Comparison of ENCODE assay signal across 33 mouse cellular contexts in genomic region chr9:78059525-78060120, GRCm38 (mm10). TPM values are rescaled to one million over a fixed set of nuclear protein-coding genes. Genes with fewer than 3 reads are reported as not detected.
DNase-seq lines count a peak whose midpoint lies in the region; ATAC-seq and TF ChIP-seq lines count a peak whose summit lies in the region.
"Had no signal": no experiment of that assay in that cellular context is flagged by ENCODE, and none has a peak within 500 bp of the region (broad histone marks: within the 10 kb centered on the region; RNA-seq: fewer than 3 reads in every experiment).

No protein-coding gene starts in this region.

- 0 out of 2 replicates have a peak overlapping the region, but pooled peaks have one; percentile 11 for H3K9ac ChIP-seq in lung, embryonic 16.5 days (ENCODE audit: low read length)
- H3K9ac ChIP-seq in liver, embryonic 14.5 days (replicated peaks), result no peak overlapping the region
- H3K9ac ChIP-seq in forebrain, embryonic 15.5 days (replicated peaks), result no peak overlapping the region
- H3K9ac ChIP-seq: embryonic facial prominence, embryonic 13.5 days; forebrain, embryonic 13.5 days; hindbrain, embryonic 15.5 days; intestine, embryonic 15.5 days; lung, embryonic 15.5 days had no signal

- TF ChIP-seq CTCF in liver, embryonic 14.5 days (IDR thresholded peaks at IDR 0.05; ENCODE audit: low read depth), result no peak

- TF ChIP-seq EP300 in liver, embryonic 14.5 days (IDR thresholded peaks at IDR 0.05; ENCODE audit: low read depth), result no peak

- H3K4me3 ChIP-seq in lung, embryonic 16.5 days (ENCODE audit: low read length), result no peak overlapping the region
- no peak overlapping the region for H3K4me3 ChIP-seq in liver, embryonic 14.5 days (ENCODE audit: insufficient read depth in 1 of 2, low read depth in 2 of 2, low read length in 2 of 2)
- no peak overlapping the region for H3K4me3 ChIP-seq in forebrain, embryonic 15.5 days
- H3K4me3 ChIP-seq: embryonic facial prominence, embryonic 13.5 days; forebrain, embryonic 13.5 days; gastrocnemius, adult 2 months; hindbrain, embryonic 15.5 days; intestine, embryonic 15.5 days; lung, embryonic 15.5 days; midbrain, embryonic 10.5 days had no signal

- no peak overlapping the region for H3K4me2 ChIP-seq in lung, embryonic 16.5 days (ENCODE audit: low read depth, low read length)
- no peak overlapping the region for H3K4me2 ChIP-seq in liver, embryonic 14.5 days (ENCODE audit: low read depth)
- no peak overlapping the region for H3K4me2 ChIP-seq in forebrain, embryonic 15.5 days (replicated peaks)
- H3K4me2 ChIP-seq: embryonic facial prominence, embryonic 13.5 days; forebrain, embryonic 13.5 days; hindbrain, embryonic 15.5 days; intestine, embryonic 15.5 days; lung, embryonic 15.5 days had no signal

- no peaks in the 10 kb centered on the region for H3K9me3 ChIP-seq in lung, embryonic 16.5 days (ENCODE audit: control insufficient read depth, low read length)
- H3K9me3 ChIP-seq in liver, embryonic 14.5 days (ENCODE audit: control insufficient read depth, low read length), result no peaks in the 10 kb centered on the region
- H3K9me3 ChIP-seq in forebrain, embryonic 15.5 days, result no peaks in the 10 kb centered on the region
- H3K9me3 ChIP-seq: embryonic facial prominence, embryonic 13.5 days; forebrain, embryonic 13.5 days; hindbrain, embryonic 15.5 days; intestine, embryonic 15.5 days; lung, embryonic 15.5 days; midbrain, embryonic 10.5 days had no signal

- 65% methylated on average over 16 of the region's 16 CpGs for WGBS in lung, embryonic 16.5 days
- 63% methylated on average over 16 of the region's 16 CpGs for WGBS in liver, embryonic 14.5 days (ENCODE audit: insufficient replicate concordance)
- 83% methylated on average over 16 of the region's 16 CpGs for WGBS in forebrain, embryonic 15.5 days

- H3K4me1 ChIP-seq in lung, embryonic 16.5 days (replicated peaks; ENCODE audit: control insufficient read depth, insufficient read depth, low read length), result 0 out of 2 replicates have a peak, but pooled peaks cover 2% of the 10 kb centered on the region
- peaks cover 0 to 8% of the 10 kb centered on the region in 2 experiments; a peak in 3 of 4 replicates for H3K4me1 ChIP-seq in liver, embryonic 14.5 days (replicated peaks; ENCODE audit: control insufficient read depth in 2 of 2, insufficient read depth in 2 of 2, low read length in 1 of 2)
- no peaks in the 10 kb centered on the region for H3K4me1 ChIP-seq in forebrain, embryonic 15.5 days
- H3K4me1 ChIP-seq: forebrain, embryonic 13.5 days; hindbrain, embryonic 15.5 days had no signal

- ATAC-seq in lung, embryonic 16.5 days (ENCODE audit: low read depth), result no peak
- ATAC-seq in liver, embryonic 14.5 days (ENCODE audit: insufficient read depth), result peak; percentile 61; the same call in 1 of the 2 replicates
- no peak for ATAC-seq in forebrain, embryonic 15.5 days (replicated peaks)
- ATAC-seq: forebrain, embryonic 13.5 days; intestine, embryonic 15.5 days had no signal

- H3K36me3 ChIP-seq in lung, embryonic 16.5 days (ENCODE audit: control insufficient read depth, insufficient read depth, low read length), result no peaks in the 10 kb centered on the region
- no peaks in the 10 kb centered on the region for H3K36me3 ChIP-seq in liver, embryonic 14.5 days (replicated peaks; ENCODE audit: control insufficient read depth, insufficient read depth, low read depth)
- H3K36me3 ChIP-seq in forebrain, embryonic 15.5 days, result no peaks in the 10 kb centered on the region
- H3K36me3 ChIP-seq: embryonic facial prominence, embryonic 13.5 days; hindbrain, embryonic 15.5 days; intestine, embryonic 15.5 days; lung, embryonic 15.5 days; midbrain, embryonic 10.5 days had no signal

- DNase-seq in lung, adult 18-20 months, result no peak
- DNase-seq in c-Kit-positive CD71-positive TER-119-positive erythroid progenitor cells, embryonic 14.5 days (ENCODE audit: low spot score), result peak; percentile 23
- peak in 1 of 3 experiments; percentile 12 for DNase-seq in liver, embryonic 14.5 days (ENCODE audit: low read depth in 3 of 3, low spot score in 3 of 3)
- no peak for DNase-seq in gastrocnemius, postnatal 4 days (ENCODE audit: low spot score in 2 of 2)
- DNase-seq in right cerebral cortex, adult 18-20 months, result no peak
- DNase-seq: adrenal gland, adult 2 months; cerebellum, adult 18-20 months; cerebellum, postnatal 25 days; embryo, embryonic 11 days; gastrocnemius, adult 2 months; kidney, adult 9 months; kidney, postnatal 4 days; lung, postnatal 4 days; thymus, adult 2 months had no signal

- H3K27me3 ChIP-seq in lung, embryonic 16.5 days (ENCODE audit: control insufficient read depth, insufficient read depth, low read depth, low read length), result no peaks in the 10 kb centered on the region
- no peaks in the 10 kb centered on the region for H3K27me3 ChIP-seq in liver, embryonic 14.5 days (ENCODE audit: control insufficient read depth, insufficient read depth, low read length)
- H3K27me3 ChIP-seq in forebrain, embryonic 15.5 days, result no peaks in the 10 kb centered on the region
- H3K27me3 ChIP-seq: CH12.LX; embryonic facial prominence, embryonic 13.5 days; forebrain, embryonic 13.5 days; hindbrain, embryonic 15.5 days; intestine, embryonic 15.5 days; lung, embryonic 15.5 days had no signal

- H3K27ac ChIP-seq in lung, embryonic 16.5 days (ENCODE audit: low read length), result no peak overlapping the region
- no peak overlapping the region for H3K27ac ChIP-seq in liver, embryonic 14.5 days
- no peak overlapping the region for H3K27ac ChIP-seq in forebrain, embryonic 15.5 days (replicated peaks)
- H3K27ac ChIP-seq: embryonic facial prominence, embryonic 13.5 days; forebrain, embryonic 13.5 days; gastrocnemius, adult 2 months; hindbrain, embryonic 15.5 days; intestine, embryonic 15.5 days; lung, embryonic 15.5 days; midbrain, embryonic 10.5 days; stomach, postnatal 0 days had no signal

RNA-seq across cellular contexts. Expression of gene Gcm1, which starts 7.9 kb away (rescaled TPM):
- polyA plus RNA-seq in lung, embryonic 16.5 days (2015; fragmentation: Nextera tagmentation; extraction: Ambion mirVana), result 0.39 and 0.41 TPM in 2 replicates
- not detected in 2 replicates for polyA plus RNA-seq in liver, embryonic 14.5 days (2012; rRNA removed)
- not detected in 2 replicates for polyA plus RNA-seq in liver, embryonic 14.5 days (2014; fragmentation: Nextera tagmentation; extraction: Ambion mirVana)
- not detected for total RNA-seq in gastrocnemius, postnatal 4 days (2021)
- polyA plus RNA-seq in forebrain, embryonic 15.5 days (2015; fragmentation: Nextera tagmentation; extraction: Ambion mirVana), result not detected in 2 replicates
- total RNA-seq: adrenal gland, adult 2 months; adrenal gland, postnatal 4 days; CH12.LX; gastrocnemius, adult 2 months; hematopoietic stem cell, adult 5-6 weeks; left cerebral cortex, adult 18-20 months; left cerebral cortex, postnatal 25 days; midbrain, postnatal 0 days had no signal
- polyA plus RNA-seq: adrenal gland, adult 2 months; forebrain, embryonic 13.5 days; frontal cortex, adult 2 months; gonadal fat pad, adult 2 months; hindbrain, embryonic 15.5 days; intestine, embryonic 15.5 days; midbrain, embryonic 10.5 days; midbrain, postnatal 0 days; neural tube, embryonic 14.5 days; small intestine, adult 2 months; stomach, postnatal 0 days had no signal

RNA-seq across cellular contexts. Expression of gene Fbxo9, which starts 49.2 kb away (rescaled TPM):
- polyA plus RNA-seq in lung, embryonic 16.5 days (2015; fragmentation: Nextera tagmentation; extraction: Ambion mirVana), result 38.6 and 42.9 TPM in 2 replicates
- polyA plus RNA-seq in liver, embryonic 14.5 days (2012; rRNA removed), result 47.3 and 78.1 TPM in 2 replicates
- 68.1 and 80.0 TPM in 2 replicates for polyA plus RNA-seq in liver, embryonic 14.5 days (2014; fragmentation: Nextera tagmentation; extraction: Ambion mirVana)
- total RNA-seq in gastrocnemius, postnatal 4 days (2021), result 10 to 100 TPM; 48.1 to 49.1 TPM
- 51.4 and 54.3 TPM in 2 replicates for polyA plus RNA-seq in forebrain, embryonic 15.5 days (2015; fragmentation: Nextera tagmentation; extraction: Ambion mirVana)

RNA-seq across cellular contexts. Expression of gene Ick, which starts 49.4 kb away (rescaled TPM):
- polyA plus RNA-seq in lung, embryonic 16.5 days (2015; fragmentation: Nextera tagmentation; extraction: Ambion mirVana), result 18.7 and 21.2 TPM in 2 replicates
- polyA plus RNA-seq in liver, embryonic 14.5 days (2012; rRNA removed), result 3.0 and 3.6 TPM in 2 replicates
- 3.7 and 4.7 TPM in 2 replicates for polyA plus RNA-seq in liver, embryonic 14.5 days (2014; fragmentation: Nextera tagmentation; extraction: Ambion mirVana)
- 10 to 100 TPM; 26.0 to 31.0 TPM for total RNA-seq in gastrocnemius, postnatal 4 days (2021)
- polyA plus RNA-seq in forebrain, embryonic 15.5 days (2015; fragmentation: Nextera tagmentation; extraction: Ambion mirVana), result 37.5 and 39.8 TPM in 2 replicates
